Mouse (Mus musculus) cortical plate, adult 2 months (tissue): ENCODE measurements around the gene Kcnb1.

Experiments used
- CTCF ChIP-seq: fragments of 200-500 bp; IDR thresholded peaks from 2 replicates; pipeline ENCODE4 v1.5.1; 2011; ENCODE audit warnings: mild to moderate bottlenecking, control low read depth, low read length; ENCODE audit not compliant: insufficient read depth; ENCODE audit errors: extremely low read depth
- POLR2A ChIP-seq: fragments of 200-500 bp; IDR thresholded peaks from 2 replicates; pipeline ENCODE4 v1.6.1; 2011; ENCODE audit warnings: mild to moderate bottlenecking, low read length, control low read depth; ENCODE audit not compliant: insufficient read depth; ENCODE audit errors: extremely low read depth

DNA sequence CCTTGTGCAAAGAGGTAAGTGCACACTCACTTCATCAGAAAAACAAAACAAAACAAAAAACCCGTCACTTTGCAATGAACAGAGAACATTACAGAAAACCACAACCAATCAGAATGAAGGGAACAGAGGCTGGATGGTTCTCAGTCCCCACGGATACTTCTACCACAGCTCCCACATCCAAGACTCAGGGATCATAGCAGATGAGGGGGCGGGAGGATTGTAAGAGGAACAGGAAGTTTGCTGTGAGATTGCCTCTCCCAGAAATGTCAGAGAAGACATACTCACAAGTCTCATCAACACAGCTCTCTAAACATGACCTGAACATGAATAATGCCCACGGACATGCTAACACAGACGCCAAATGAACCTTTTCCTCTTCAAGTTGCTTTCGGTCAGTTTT is 40.9 kb downstream of the Kcnb1 start:
- no peak for TF ChIP-seq POLR2A
- no peak for TF ChIP-seq CTCF
